Mouse (Mus musculus) neutrophil, adult 5-6 weeks (primary cell): ENCODE results near the gene Eif3k. TPM values are rescaled to one million over a fixed set of nuclear protein-coding genes. Genes with fewer than 3 reads are reported as not detected.

ENCODE experiments used
- ATAC-seq: fragments of 151-379, 151-347 bp; 2 replicates; pipeline ENCODE4 v1.8.0; 2017; ENCODE audit warnings: mild to moderate bottlenecking, moderate TSS enrichment; ENCODE audit not compliant: insufficient number of reproducible peaks, poor library complexity, low FRiP score, severe bottlenecking; ENCODE audit errors: extremely low read depth
- total RNA-seq: library from RNA; stranded (forward); fragments of 200-1000 nt; gene quantifications from 2 replicates; pipeline ENCODE4 v1.2.3, GENCODE M21; 2017

Gene Eif3k
- total RNA-seq, 1 experiment from 2014 or later, result 191 TPM

DNA sequence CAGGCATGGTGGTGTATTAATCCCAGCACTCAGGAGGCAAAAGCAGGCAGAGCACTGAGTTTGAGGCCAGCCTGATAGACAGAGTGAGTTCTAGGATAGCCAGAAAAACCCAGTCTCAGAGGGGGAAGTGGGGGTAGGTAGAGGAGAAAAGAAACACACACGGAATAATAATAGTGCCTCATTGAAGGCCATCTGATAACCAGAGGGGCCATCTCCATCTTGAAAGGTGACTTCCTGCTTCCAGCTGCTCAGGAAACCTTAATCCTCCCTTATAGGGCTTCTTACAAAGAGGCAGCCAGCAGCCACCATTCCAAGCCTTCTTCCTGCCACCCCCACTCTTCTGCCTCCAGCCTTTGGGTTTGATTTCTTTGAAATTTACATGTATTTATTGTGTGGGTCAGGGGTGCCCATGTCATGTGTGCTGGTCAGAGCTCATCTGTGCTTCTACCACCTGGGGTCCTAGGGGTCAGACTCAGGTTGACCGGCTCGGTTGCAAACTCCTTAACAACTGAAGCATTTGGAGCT, 18.2 kb downstream of the Eif3k start:
- ATAC-seq, result no peak

GRCm38 (mm10) chr7:28961927-28962670, 19.6 kb downstream of the Eif3k start, which contains the start of gene Actn4:
Actn4 (minus strand) TSS chr7:28962340.
- ATAC-seq, result peak; percentile 92

GRCm38 (mm10) chr7:28961584-28961926, 20.1 kb downstream of the Eif3k start:
- ATAC-seq, result no peak

DNA sequence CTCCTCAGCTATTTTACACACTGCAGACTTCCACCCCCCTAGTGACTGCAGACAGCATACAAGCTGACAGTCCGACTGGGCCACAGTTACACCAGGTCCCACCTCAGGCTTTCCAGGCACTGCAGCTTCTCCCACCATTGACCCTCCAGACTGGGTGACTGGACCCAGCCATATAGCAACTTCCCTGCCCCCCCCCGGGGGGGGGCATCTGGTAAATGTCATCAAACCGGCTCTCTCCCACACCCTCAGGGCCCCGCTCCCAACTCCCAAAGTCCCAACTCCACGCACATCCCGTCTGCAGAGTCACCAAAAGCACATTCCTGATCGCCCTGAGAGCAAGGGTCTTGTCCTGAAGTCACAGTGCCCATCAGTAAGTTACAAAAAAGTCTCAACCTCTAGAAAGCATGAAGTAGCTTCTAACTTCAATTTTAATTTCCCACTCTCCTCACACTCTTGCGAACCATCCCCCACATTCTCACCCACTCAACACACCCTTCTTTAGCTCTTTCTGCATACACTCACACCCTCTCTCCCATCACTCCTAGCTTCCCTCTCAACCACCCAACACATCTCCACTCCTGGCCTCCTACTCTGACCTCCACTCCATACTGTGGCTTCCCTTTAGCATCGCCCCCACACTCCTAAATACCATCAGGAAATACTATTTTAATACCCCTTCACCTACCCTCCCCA, 21.2 kb downstream of the Eif3k start:
- ATAC-seq, result no peak

- ATAC-seq, result no peak
Measured at GRCm38 (mm10) chr7:28959505-28960045, 22.1 kb downstream of the Eif3k start.

- ATAC-seq, result no peak
Measured at GRCm38 (mm10) chr7:28958770-28959169, 22.9 kb downstream of the Eif3k start.

- ATAC-seq, result no peak
Measured at GRCm38 (mm10) chr7:28957997-28958725, 23.5 kb downstream of the Eif3k start.

DNA sequence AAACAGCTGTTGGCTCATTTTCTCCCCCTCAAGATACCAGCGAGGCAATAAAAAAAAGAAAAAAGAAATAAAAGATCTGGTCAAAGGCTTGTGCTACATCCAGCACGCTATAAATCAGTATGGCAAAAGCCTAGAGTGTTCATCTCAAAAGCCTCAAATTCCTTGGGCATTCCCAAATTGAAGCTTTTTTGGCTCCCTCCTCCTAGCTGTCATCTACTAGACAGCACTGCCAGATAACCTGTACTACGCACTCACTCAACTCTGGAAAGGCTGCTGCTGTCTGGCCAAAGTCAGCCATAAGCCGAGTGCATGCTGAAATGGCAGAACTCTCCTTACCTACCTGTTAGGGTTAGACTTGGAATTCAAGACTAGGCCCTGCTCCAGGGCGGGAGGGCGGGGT, 24.4 kb downstream of the Eif3k start:
- no peak for ATAC-seq

GRCm38 (mm10) chr7:28956270-28956669, 25.4 kb downstream of the Eif3k start:
- ATAC-seq, result no peak

- no peak for ATAC-seq
Measured at GRCm38 (mm10) chr7:28955295-28955897, 26.3 kb downstream of the Eif3k start.

- ATAC-seq, result no peak
Measured at GRCm38 (mm10) chr7:28954773-28955172, 26.9 kb downstream of the Eif3k start.

DNA sequence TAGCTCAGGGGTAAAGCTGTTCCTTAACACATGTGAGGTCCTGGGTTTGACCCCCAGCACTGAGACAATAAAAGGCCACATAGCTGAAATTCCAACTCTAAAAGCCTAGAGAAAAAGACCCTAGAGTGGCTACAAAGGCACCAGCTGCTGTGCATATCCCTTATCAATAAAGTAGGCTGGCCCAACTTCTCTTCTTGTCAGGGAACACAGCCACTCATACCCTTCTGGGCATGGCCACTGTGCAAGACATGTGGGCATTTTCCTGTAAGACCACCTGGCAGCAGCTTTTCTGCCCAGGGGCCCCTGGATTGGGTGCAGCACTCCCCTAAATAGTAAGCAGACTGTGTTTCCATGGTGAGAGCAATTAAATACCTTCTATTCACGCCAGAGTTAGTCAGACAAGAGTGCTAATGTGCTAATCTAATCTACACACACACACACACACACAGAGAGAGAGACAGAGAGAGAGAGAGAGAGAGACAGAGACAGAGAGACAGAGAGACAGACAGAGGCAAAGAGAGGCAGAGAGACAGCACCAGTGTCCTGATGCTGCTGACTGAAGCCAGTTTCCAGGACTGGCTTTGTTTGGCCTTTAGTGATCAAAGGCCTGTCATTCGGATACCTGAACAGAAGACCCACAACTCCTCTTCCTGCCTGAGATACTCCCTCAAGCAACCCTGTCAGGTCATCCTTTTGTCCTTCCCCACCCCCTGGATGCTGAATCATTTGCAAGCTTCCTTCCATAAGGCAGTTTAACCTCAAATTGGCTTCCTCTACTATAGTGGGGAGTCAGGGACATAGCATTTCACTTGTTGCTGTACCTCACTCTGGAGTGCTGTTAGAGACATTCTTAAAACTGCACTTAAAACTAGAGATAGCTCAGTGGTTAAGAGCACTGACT, 27.9 kb downstream of the Eif3k start:
- ATAC-seq, result no peak

GRCm38 (mm10) chr7:28952786-28953185, 28.9 kb downstream of the Eif3k start:
- no peak for ATAC-seq

- no peak for ATAC-seq
Measured at GRCm38 (mm10) chr7:28951764-28952163, 29.9 kb downstream of the Eif3k start.

- ATAC-seq, result no peak
Measured at GRCm38 (mm10) chr7:28950346-28951037, 31.2 kb downstream of the Eif3k start.

- ATAC-seq, result no peak
Measured at GRCm38 (mm10) chr7:28949298-28949697, 32.4 kb downstream of the Eif3k start.

DNA sequence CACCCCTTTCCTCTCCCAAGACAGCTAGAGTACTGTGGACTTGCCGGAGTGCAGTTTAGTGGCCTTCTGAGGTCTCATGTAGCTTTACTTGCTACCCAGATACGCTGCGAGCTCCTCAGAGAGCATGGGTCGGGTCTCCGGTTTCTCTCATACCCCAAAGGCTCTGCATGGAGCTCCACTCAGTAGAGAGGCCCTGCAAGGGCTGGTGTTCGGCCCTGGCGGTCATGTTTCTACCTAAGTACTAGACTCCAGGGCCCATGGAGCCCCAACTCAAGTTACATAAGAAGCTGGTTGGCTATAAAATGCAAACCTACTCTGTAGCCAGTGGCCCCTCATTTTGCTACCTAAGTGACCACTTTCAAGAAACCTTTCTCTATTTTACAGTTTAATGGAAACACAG, 32.9 kb downstream of the Eif3k start:
- ATAC-seq, result no peak

GRCm38 (mm10) chr7:28946271-28946610, 35.4 kb downstream of the Eif3k start:
- no peak for ATAC-seq
